Mouse (Mus musculus): ENCODE measurements around the gene Tktl2.

The Tktl2 gene

GRCm38 (mm10) chr8:66511537-66511936 lies at the start of gene Tktl2:
Tktl2 (plus strand) TSS chr8:66511756.
- in situ Hi-C loops (cut with MboI) = no loop called here

- in situ Hi-C loops (cut with MboI) = no loop called here
These were observed 41.7 kb upstream of the Tktl2 start for GRCm38 (mm10) chr8:66469821-66470220.

DNA sequence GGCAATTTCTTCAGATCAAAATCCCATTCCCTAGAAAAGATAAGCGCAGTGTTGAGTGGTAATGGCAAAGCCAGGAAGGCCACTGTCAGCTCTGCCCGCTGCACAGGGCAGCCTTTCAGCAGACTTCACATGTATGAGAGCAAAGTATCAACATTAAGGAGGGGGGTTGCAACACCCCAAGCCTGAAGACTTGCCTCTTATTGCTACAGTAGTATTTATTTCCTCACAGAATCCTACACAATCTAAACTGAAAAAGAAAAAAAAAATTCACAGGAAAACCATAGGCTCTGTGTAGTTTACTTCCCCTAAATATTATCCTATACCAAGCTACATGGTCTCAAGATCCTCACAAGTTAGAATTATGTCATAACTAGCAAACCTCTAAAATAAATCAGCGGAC lies 34.7 kb upstream of the Tktl2 start:
- in situ Hi-C loops (cut with MboI) = loop anchor here (25.0 kb wide), 1 partner anchor 1740 kb away; the partner anchor contains the start of gene Msmo1

DNA sequence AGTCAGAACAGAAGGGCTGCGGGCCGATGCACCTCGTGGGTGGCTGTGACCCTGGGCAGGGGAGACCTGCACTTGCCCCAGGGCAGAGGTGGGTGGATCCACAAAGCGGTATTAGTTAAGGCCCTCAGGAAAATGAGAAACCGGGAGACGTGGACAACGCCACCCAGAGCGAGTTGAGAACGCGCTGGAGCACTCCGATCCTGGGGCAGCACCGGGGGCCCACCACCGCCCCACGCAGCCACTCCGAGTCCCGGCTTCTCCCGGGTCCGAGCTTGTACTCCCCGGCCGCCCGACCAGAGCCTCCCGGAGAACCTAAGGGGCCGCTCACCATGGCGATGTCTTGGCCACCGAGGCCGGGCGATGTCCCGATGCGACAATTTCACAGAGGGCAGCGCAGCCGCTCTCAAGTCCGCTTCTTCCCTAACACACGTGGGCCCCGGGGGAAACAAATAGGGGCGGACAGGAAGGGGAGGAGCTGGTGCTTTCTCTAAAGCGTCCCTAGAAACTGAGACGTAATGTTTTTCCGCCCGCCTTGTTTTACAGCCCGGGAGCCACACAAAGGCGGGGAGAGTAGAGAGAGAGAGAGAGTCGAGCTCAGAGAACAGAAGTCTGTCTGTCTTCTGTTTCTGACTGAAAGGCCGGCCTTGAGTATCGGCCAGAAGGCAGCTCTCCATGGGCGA lies 25.3 kb upstream of the Tktl2 start, which contains the start of gene Tma16:
Gene Tma16, minus strand, starts transcription at position 447 of the 680 bp plus-strand sequence.
- in situ Hi-C loops (cut with MboI) = loop anchor here (10.0 to 25.0 kb wide), 2 partner anchors 1541 to 1749 kb away; partner anchors contain the start of genes Msmo1 and Tmem192

- in situ Hi-C loops (cut with MboI) = loop anchor here (10.0 to 25.0 kb wide), 2 partner anchors 1544 to 1751 kb away; partner anchors contain the start of genes Msmo1 and Tmem192
These were observed 23.0 kb upstream of the Tktl2 start for GRCm38 (mm10) chr8:66488556-66488955.

- in situ Hi-C loops (cut with MboI) = loop anchor here (25.0 kb wide), 1 partner anchor 1753 kb away; the partner anchor contains the start of gene Msmo1
These were observed 20.9 kb upstream of the Tktl2 start for GRCm38 (mm10) chr8:66490624-66491023.

DNA sequence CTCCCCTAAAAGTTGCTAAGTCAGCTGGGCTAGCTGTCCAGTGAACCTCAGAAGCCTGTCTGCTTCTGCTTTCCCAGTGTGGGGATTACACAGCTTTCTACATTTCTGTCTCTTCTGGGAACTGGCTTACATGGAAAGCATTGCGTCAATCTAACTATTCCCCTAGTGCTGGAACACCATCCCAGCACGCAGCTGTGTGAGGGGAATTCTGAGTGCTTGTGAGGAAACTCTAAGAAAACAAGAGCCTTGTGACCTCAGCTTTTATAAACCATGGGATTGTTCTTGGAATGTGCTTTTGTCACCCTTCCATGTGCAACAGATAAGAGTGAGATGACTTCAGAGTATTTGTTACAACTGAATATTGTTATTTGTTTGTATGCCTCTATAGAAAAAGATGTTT lies 17.1 kb upstream of the Tktl2 start:
- in situ Hi-C loops (cut with MboI) = loop anchor here (25.0 kb wide), 1 partner anchor 1757 kb away; the partner anchor contains the start of gene Msmo1

- in situ Hi-C loops (cut with MboI) = loop anchor here (25.0 kb wide), 1 partner anchor 1758 kb away; the partner anchor contains the start of gene Msmo1
These were observed 15.8 kb upstream of the Tktl2 start for GRCm38 (mm10) chr8:66495726-66496125.

DNA sequence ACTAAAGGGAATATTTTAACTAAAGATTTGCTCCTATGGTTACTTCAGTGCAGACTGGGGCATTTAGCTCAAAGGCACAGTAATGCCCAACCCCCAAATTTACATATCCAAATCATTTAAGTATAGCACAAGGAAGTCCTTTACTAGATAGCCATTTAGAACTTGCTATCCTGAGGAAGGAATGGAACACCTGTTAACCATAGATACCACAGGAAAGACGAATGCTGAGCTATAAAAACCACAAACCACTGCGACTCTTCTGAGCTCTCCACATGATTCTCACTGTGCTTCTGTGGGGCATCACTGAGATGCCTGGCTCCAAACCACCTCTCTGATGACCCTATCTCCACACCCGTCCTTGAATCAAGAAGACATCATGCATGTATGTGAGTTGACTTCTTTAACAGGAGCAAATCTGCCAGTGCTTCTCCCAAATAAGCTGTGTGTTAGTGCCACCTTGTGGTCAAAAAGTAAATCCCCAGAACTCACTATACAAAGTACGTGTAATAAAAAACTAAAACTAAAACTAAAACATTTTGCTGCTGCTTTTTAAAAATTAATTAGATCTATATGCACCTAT lies 14.5 kb upstream of the Tktl2 start:
- in situ Hi-C loops (cut with MboI) = loop anchor here (25.0 kb wide), 1 partner anchor 1760 kb away; the partner anchor contains the start of gene Msmo1

- in situ Hi-C loops (cut with MboI) = no loop called here
These were observed 8.2 kb upstream of the Tktl2 start for GRCm38 (mm10) chr8:66503381-66503780.

- in situ Hi-C loops (cut with MboI) = no loop called here
These were observed 7.6 kb downstream of the Tktl2 start for GRCm38 (mm10) chr8:66519149-66519548.

DNA sequence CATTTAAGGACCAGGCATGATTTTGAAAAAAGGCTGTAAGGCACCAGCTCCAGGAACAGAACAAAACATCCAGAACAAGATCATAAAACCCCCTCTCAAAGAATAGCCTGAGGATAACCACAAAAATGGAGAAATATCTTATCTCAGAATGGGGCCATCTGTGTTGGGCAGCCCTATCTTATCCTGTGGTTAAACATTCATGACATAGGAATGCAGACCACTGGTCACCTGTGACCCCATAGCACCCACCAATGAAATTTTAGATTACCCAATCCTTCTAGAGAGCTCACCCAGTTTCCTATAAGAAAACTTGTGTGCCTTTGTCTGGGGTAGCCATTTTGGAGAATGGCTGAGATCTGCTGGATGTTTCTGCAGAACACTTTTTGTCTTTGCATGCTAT lies 9.0 kb downstream of the Tktl2 start:
- in situ Hi-C loops (cut with MboI) = no loop called here

DNA sequence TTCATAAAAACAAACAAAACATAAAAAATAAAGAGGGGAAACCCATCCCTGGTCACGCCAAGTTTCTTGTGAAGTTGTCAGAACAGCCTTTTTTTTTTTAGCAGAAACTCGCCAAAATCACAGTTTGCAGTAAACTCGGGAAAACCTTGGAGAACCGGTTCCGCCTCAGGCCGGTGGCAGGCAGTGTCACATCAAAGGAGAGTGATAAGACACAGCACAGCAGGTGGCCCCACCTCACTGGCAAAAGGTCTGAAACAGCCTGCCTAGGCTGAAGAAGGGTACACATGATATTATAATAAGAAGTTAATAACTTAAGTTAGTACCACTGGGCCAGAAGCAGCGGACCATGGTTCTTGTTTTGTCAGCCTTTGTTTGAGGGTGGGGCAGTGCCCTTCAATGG lies 38.5 kb downstream of the Tktl2 start:
- in situ Hi-C loops (cut with MboI) = no loop called here

All from mature B cell (primary cell).